Mouse (Mus musculus) lung, adult 2 months (tissue): ENCODE measurements around the gene Mynn.

Source experiments
- CTCF ChIP-seq: fragments of 200-500 bp; IDR thresholded peaks from 2 replicates; pipeline ENCODE4 v1.5.1; 2011; ENCODE audit warnings: mild to moderate bottlenecking, low read length, control low read depth; ENCODE audit not compliant: insufficient read depth
- POLR2A ChIP-seq: fragments of 200-500 bp; IDR thresholded peaks from 2 replicates; pipeline ENCODE4 v1.6.1; 2011; ENCODE audit warnings: low read depth, mild to moderate bottlenecking, control low read depth, low read length, borderline replicate concordance; ENCODE audit errors: extremely low read depth

GRCm38 (mm10) chr3:30603256-30603655, 1.4 kb downstream of the Mynn start:
- no peak for TF ChIP-seq CTCF
- no peak for TF ChIP-seq POLR2A
